Mouse (Mus musculus): ENCODE measurements around the gene Phf11b.
A peak's percentile ranks its signal among the peaks of the same experiment; 100 is the strongest.
"Not testable (repeated sequence)": the region's sequence is repeated elsewhere in the genome, so short reads cannot be mapped to it uniquely, and the experiment has no call there.

Gene Phf11b

DNA sequence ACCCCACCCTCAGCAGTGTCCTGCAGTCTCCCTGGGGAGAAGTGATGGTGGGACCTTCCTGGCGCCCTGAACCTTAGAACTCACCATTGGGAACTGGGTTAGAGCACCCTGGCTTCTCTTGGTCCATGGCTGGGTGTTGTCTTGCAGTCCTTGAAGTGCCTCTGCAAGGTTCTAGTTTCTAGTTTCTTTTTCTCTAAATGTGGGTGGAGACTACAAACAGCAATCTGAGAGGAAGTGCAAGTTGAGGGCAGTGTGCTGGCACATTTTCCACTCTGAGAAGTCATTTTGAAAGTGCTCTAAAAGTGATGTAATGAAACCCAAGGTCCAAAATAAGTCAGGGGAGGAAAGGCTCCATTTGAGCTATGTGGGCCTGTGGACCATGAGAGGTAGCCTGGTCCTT is at the start of gene Phf11b:
Phf11b (minus strand) TSS at position 163 of the 400 bp plus-strand sequence.
- peak in 1 of 2 experiments; percentile 34 for DNase-seq (ENCODE audit: inconsistent age in 2 of 2, low spot score in 1 of 2)

- peak; percentile 7 to 38 for DNase-seq (ENCODE audit: inconsistent age in 2 of 2, low spot score in 1 of 2)
These were observed 49.0 kb upstream of the Phf11b start for GRCm38 (mm10) chr14:59390181-59390580.

DNA sequence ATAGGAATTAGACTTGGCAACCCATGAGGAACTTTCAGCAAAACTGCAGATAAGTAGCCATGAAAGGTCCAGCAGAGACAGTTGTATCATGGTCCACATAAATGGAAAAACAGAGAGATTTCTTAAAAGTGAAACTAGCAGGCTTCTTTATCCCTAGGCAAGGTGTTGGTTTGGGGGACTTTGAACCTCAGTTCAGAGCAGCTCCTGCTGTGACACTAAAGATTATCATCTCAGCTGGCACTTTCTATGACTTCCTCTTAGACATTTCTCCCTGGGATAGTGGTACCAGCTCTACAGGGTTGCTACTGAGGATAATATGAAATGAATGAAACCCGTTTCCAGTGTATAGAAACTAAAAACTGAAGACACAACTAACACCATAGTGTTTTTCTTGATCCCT is 48.4 kb upstream of the Phf11b start:
- no peak for DNase-seq (ENCODE audit: inconsistent age in 2 of 2, low spot score in 1 of 2)

- no peak for DNase-seq (ENCODE audit: inconsistent age in 2 of 2, low spot score in 1 of 2)
These were observed 29.4 kb upstream of the Phf11b start for GRCm38 (mm10) chr14:59370348-59371068.

DNA sequence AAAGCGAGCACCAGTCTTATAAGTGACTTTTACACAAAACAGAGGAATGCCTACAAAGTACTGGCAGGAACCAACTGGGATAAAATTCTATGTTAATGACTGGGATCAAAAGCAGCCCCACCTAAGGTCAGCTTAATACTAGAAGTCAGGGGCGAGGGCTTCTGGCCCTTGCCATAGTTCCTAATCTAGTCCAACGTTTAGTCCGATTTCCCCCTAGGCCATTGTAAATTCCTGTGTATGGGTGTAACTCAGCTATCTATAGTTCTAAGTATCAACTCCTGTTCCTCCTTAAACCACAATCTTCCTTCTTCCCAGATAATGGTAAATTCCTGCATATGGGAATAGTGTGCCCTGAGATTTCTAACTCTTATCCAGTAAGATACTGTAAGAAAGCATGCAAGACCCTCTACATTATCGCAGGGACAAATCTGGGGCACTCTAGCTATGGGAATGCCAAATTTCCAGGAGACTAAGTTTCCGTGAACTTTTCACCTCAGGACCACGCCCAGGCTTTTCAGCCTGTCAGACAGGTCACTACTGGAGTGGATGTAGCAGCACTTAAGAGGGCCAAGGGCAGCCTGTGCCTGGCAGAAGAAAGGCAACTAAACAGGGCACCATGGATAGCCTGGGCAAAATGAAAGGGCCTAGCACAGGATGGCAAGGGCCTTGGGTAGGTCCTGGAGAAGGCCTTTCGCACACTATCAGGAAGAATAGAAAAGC is 25.4 kb upstream of the Phf11b start:
- DNase-seq (ENCODE audit: inconsistent age in 2 of 2, low spot score in 1 of 2) = no peak

DNA sequence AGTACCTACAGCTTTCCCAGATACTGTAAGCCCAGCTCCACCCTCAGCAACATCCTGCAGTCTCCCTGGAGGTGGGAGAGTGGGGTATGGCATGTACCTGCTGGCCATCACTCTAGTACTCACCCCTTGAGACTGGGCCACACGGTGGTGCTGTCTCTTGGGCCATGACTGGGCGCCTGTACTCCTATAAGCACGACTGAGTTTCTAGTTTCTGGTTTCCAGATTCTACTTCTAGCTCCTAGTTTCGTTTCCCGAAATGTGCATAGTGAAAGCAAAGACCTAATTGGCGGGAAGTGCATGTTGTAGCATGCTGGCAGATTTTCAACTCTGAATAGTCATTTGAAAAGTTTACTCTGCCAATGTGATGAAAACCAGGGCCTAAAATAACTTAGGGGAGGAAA is 24.1 kb upstream of the Phf11b start, which contains the start of gene Phf11d:
Phf11d (minus strand) TSS at position 227 of the 401 bp plus-strand sequence.
- peak; percentile 29 to 72 for DNase-seq (ENCODE audit: inconsistent age in 2 of 2, low spot score in 1 of 2)

DNA sequence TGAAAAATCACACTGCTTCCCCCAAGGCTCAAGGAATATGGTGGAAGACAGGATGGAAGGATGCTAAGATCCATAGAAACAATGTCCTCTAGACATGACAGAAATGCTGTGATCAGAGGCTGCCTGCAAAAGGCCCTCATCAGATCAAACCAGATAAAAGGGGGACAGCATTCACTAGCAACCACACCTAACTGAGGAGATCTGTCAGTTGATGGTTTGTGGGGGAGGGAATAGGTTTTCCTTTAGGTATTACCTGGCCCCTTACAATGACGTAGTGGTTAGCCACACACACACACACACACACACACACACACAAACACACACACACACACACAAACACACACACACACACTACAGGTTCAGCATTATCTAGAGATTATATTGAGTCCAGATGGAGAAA is 1.6 kb downstream of the Phf11b start:
- no peak for DNase-seq (ENCODE audit: inconsistent age in 2 of 2, low spot score in 1 of 2)

DNA sequence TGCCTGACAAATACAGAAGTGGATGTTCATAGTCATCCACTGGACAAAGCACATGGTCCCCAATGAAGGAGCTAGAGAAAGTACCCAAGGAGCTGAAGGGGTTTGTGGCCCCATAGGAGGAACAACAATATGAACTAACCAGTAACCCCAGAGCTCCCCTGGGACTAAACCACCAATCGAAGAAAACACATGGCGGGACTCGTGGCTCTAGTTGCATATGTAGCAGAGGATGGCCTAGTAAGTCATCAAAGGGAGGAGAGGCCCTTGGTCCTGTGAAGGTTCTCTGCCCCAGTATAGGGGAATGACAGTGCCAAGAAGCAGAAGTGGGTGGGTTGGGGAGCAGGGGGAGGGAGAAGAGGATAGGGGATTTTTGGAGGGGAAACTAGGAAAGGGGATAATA is 5.1 kb downstream of the Phf11b start:
- DNase-seq (ENCODE audit: inconsistent age in 2 of 2, low spot score in 1 of 2) = not testable (repeated sequence)

- peak; percentile 9 to 52 for DNase-seq (ENCODE audit: inconsistent age in 2 of 2, low spot score in 1 of 2)
These were observed 10.7 kb downstream of the Phf11b start for GRCm38 (mm10) chr14:59330499-59330898.

- DNase-seq (ENCODE audit: inconsistent age in 2 of 2, low spot score in 1 of 2) = not testable (repeated sequence)
These were observed 21.2 kb downstream of the Phf11b start for GRCm38 (mm10) chr14:59319970-59320369.

- peak in 1 of 2 experiments; percentile 12 for DNase-seq (ENCODE audit: inconsistent age in 2 of 2, low spot score in 1 of 2)
These were observed 22.1 kb downstream of the Phf11b start for GRCm38 (mm10) chr14:59319036-59319435.

DNA sequence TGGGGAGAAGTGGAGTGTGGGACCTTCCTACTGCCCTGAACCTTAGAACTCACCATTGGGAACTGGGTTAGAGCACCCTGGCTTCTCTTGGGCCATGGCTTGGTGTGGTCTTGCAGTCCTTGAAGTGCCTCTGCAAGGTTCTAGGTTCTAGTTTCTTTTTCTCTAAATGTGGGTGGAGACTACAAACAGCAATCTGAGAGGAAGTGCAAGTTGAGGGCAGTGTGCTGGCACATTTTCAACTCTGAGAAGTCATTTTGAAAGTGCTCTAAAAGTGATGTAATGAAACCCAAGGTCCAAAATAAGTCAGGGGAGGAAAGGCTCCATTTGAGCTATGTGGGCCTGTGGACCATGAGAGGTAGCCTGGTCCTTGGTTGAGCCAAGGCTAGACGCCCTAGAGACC is 43.8 kb downstream of the Phf11b start, which contains the start of gene Phf11a:
Phf11a (minus strand) TSS at position 132 of the 400 bp plus-strand sequence.
- peak; percentile 5 to 38 for DNase-seq (ENCODE audit: inconsistent age in 2 of 2, low spot score in 1 of 2)

- not testable (repeated sequence) for DNase-seq (ENCODE audit: inconsistent age in 2 of 2, low spot score in 1 of 2)
These were observed 49.4 kb downstream of the Phf11b start for GRCm38 (mm10) chr14:59291769-59292168.

DNA sequence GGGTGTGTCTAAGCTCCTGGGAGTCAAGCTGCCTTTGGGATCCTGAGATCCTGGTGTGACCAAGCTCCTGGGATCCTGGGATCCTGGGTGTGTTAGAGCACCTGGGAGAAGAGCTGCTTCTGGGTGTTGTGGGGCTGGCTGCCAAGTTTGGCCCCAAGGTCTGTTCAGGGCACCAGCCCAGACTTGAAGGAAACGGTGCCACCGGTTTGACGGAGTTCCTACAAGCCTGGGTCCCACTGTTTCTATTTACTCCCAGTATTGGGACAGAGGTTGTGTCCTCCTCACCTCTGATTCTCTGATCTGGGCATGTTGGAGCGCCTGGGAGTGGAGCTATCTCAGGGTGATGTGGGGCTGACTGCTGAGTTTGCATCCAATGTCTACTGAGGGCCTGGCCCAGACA is 66.2 kb downstream of the Phf11b start:
- DNase-seq (ENCODE audit: inconsistent age in 2 of 2, low spot score in 1 of 2) = not testable (repeated sequence)

Data from adrenal gland, adult (tissue).